Mouse (Mus musculus): ENCODE measurements around the gene Gm10447. TPM values are rescaled to one million over a fixed set of nuclear protein-coding genes. Genes with fewer than 3 reads are reported as not detected.

Gene Gm10447
- 0.02 TPM for polyA plus RNA-seq (2012; fragmentation: generic; extraction: Trizol)

DNA sequence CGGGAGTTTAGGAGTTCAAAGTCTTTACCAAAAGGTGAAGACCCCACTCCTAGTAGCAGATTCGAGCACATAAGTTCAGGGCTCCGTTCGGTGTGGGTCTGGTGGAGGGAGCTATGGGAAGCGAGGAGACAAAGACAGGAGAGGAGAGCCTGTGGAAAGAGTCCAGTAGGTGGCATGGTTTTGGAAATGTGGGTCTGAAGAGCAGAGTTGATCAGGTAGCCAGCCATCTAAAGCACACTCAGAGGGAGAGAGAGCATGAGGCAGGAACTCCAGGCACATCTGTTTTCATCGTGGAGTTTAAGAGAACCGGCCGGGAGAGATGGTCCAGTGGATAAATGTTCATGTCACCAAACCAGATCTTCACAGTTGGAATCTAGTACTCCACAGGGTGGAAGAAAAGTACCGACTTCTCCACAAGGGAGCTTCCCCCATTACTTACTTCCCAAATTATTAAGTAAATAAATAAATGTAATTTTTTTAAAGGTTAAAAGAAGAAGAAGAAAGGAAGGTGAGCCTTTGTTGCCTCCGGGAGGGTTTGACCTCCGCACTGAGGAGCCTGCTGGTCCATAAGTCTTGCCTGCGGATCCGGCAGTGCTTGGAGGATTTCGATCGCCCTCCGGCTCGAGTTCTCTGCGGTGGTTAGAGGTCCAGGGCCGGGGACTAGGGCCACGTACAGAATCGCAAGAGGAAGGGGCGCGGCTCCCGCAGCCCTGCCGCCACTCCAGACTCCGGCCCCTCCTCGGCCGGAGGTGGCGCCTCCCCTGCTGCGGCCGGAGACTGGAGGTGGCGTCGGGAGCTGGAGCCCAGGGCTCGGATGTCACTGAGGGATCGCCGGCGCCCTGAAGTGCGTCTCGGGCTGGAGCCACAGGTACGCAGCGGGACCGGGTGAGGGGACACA, at the start of gene Gm10447, which contains the start of gene Shroom1:
Gene Gm10447, minus strand, starts transcription at position 637 of the 898 bp plus-strand sequence.
Gene Shroom1, plus strand, starts transcription at position 732 of the 898 bp plus-strand sequence.
- Histone ChIP-seq H3K4me2 (ENCODE audit: low read depth) (peak within 1 kb of the TSS; percentile 71), H3K36me3 (ENCODE audit: control insufficient read depth, insufficient read depth) (no peaks in the 10 kb centered on the region), H3K27me3 (ENCODE audit: control insufficient read depth, insufficient read depth, insufficient read length) (no peaks in the 10 kb centered on the region), H3K4me3 (peak within 1 kb of the TSS; percentile 25), H3K79me2 (ENCODE audit: control insufficient read depth, insufficient read depth) (no peaks in the 10 kb centered on the region), H3ac (ENCODE audit: control insufficient read depth, insufficient read length) (no peak within 1 kb of the TSS)
- TF ChIP-seq POLR2A (IDR thresholded peaks at IDR 0.05; ENCODE audit: insufficient read length, low read depth) (peak; percentile 61), TCF3 (IDR thresholded peaks at IDR 0.05; ENCODE audit: insufficient read length, low read depth) (no peak)

DNA sequence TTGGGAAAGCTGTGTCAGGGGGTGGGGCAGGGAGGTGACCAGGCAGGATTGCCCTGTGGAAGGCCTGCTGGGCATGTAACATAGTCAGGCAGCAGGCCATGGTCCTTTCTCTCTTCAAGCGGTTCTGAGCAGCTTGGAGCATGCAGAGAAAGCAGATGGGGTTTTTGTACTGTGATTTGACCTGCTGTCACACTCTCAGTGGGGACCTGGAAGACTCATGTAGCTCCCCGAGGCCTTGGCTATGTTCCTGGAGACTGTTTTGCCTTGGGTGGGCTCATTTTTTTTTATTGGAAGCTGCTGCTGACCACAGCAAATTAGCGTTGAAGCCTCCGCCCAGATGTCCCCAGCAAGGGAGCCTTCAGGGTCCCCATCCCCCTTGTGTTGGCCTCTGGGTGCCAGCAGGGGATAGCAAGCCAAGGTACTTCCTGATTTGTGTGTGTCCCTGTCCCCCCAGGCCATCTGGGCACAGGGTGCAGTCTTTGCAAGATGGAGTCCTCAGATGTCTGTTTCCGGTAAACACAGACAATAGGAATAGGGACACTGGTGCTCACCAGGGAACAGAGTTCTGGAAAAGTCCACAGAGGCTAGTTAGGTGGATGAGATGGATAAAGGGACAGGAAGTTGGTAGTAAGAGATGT, 48.2 kb upstream of the Gm10447 start:
- Histone ChIP-seq H3K4me2 (ENCODE audit: low read depth) (no peak overlapping the region), H3K27me3 (ENCODE audit: control insufficient read depth, insufficient read depth, insufficient read length) (no peaks in the 10 kb centered on the region), H3K4me3 (no peak overlapping the region), H3K36me3 (ENCODE audit: control insufficient read depth, insufficient read depth) (no peaks in the 10 kb centered on the region), H3K79me2 (ENCODE audit: control insufficient read depth, insufficient read depth) (no peaks in the 10 kb centered on the region), H3ac (ENCODE audit: control insufficient read depth, insufficient read length) (no peak overlapping the region)
- no peak for TF ChIP-seq TCF12 (IDR thresholded peaks at IDR 0.05; ENCODE audit: insufficient read depth, poor library complexity, severe bottlenecking)
- TF ChIP-seq MYOD1 (IDR thresholded peaks at IDR 0.05; ENCODE audit: control insufficient read depth in 1 of 3, insufficient read length in 2 of 3, low read depth in 2 of 3), result no peak
- TF ChIP-seq MAX (IDR thresholded peaks at IDR 0.05; ENCODE audit: low read depth), result no peak
- TF ChIP-seq POLR2A (IDR thresholded peaks at IDR 0.05; ENCODE audit: insufficient read length, low read depth), result no peak
- no peak for TF ChIP-seq MYOG (IDR thresholded peaks at IDR 0.05; ENCODE audit: control insufficient read depth in 1 of 3, insufficient read depth in 1 of 3, insufficient read length in 2 of 3, low read depth in 2 of 3)
- TF ChIP-seq SRF (IDR thresholded peaks at IDR 0.05; ENCODE audit: control insufficient read depth, insufficient read length, low read depth), result no peak
- TF ChIP-seq TCF3 (IDR thresholded peaks at IDR 0.05; ENCODE audit: insufficient read length, low read depth), result no peak
- TF ChIP-seq POLR2AphosphoS2 (IDR thresholded peaks at IDR 0.05; ENCODE audit: insufficient read length, low read depth), result no peak

DNA sequence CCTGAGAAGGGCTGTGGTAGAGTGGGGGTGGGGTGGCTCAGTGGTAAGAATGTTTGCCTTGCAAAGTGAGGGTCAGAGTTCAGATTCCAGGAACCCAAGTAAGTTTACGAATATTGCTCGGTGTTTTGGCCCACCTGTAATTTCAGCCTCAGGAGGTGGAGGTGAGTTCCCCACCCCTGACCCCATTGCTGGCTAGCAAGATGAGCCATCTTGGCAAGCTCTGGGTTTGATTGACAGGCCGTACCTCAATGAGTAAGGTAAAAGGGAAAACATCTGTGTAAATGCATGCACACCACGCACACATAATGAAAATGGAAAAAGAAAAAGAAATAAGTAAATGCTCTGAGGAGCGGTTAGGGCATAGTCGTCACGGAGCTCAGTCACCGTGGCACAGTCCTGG, 47.5 kb upstream of the Gm10447 start:
- no peak overlapping the region for H3K4me3 ChIP-seq
- TF ChIP-seq MYOD1 (IDR thresholded peaks at IDR 0.05; ENCODE audit: control insufficient read depth in 1 of 3, insufficient read length in 2 of 3, low read depth in 2 of 3) (no peak), USF1 (IDR thresholded peaks at IDR 0.05; ENCODE audit: low read depth) (no peak), MAX (IDR thresholded peaks at IDR 0.05; ENCODE audit: low read depth) (no peak), E2F4 (IDR thresholded peaks at IDR 0.05; ENCODE audit: insufficient read depth) (no peak), POLR2A (IDR thresholded peaks at IDR 0.05; ENCODE audit: insufficient read length, low read depth) (no peak), CEBPB (IDR thresholded peaks at IDR 0.05; ENCODE audit: insufficient read depth, poor library complexity, severe bottlenecking) (no peak), POLR2AphosphoS2 (IDR thresholded peaks at IDR 0.05; ENCODE audit: insufficient read length, low read depth) (no peak), TCF3 (IDR thresholded peaks at IDR 0.05; ENCODE audit: insufficient read length, low read depth) (no peak), MYOG (IDR thresholded peaks at IDR 0.05; ENCODE audit: control insufficient read depth in 1 of 3, insufficient read depth in 1 of 3, insufficient read length in 2 of 3, low read depth in 2 of 3) (no peak), SRF (IDR thresholded peaks at IDR 0.05; ENCODE audit: control insufficient read depth, insufficient read length, low read depth) (no peak), REST (IDR thresholded peaks at IDR 0.05; ENCODE audit: insufficient read depth, insufficient read length) (no peak), TCF12 (IDR thresholded peaks at IDR 0.05; ENCODE audit: insufficient read depth, poor library complexity, severe bottlenecking) (no peak)

DNA sequence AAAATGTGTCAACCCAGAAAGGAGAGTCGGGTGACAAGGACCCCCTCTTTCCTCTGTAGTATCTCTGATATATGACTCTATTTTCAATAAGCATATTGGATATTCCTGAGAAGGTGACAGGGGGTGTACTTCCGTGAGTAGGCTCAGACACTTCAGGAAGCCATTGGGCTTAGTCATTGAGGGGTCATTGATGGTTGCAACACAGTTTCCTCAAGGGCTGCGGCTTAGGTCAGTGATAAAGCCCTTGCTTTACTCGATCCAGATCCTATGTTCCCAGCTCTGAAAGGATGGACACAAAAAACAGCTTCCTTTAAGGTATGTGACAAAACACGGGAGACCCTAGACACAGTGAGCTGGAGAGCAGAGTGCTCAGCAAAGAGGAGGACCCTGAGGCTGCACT, 46.8 kb upstream of the Gm10447 start:
- no peaks in the 10 kb centered on the region for H3K36me3 ChIP-seq (ENCODE audit: control insufficient read depth, insufficient read depth)
- H3K4me2 ChIP-seq (ENCODE audit: low read depth), result no peak overlapping the region
- no peak overlapping the region for H3K4me3 ChIP-seq
- H3K79me2 ChIP-seq (ENCODE audit: control insufficient read depth, insufficient read depth), result no peaks in the 10 kb centered on the region
- no peak for TF ChIP-seq USF1 (IDR thresholded peaks at IDR 0.05; ENCODE audit: low read depth)
- TF ChIP-seq MAX (IDR thresholded peaks at IDR 0.05; ENCODE audit: low read depth), result no peak
- H3K27me3 ChIP-seq (ENCODE audit: control insufficient read depth, insufficient read depth, insufficient read length), result no peaks in the 10 kb centered on the region
- no peak overlapping the region for H3ac ChIP-seq (ENCODE audit: control insufficient read depth, insufficient read length)

More for the DNA sequence above, 47.5 kb upstream of the Gm10447 start:
- Histone ChIP-seq H3K27me3 (ENCODE audit: control insufficient read depth, insufficient read depth, insufficient read length) (no peaks in the 10 kb centered on the region), H3K4me2 (ENCODE audit: low read depth) (no peak overlapping the region), H3ac (ENCODE audit: control insufficient read depth, insufficient read length) (no peak overlapping the region), H3K36me3 (ENCODE audit: control insufficient read depth, insufficient read depth) (no peaks in the 10 kb centered on the region), H3K79me2 (ENCODE audit: control insufficient read depth, insufficient read depth) (no peaks in the 10 kb centered on the region)

DNA sequence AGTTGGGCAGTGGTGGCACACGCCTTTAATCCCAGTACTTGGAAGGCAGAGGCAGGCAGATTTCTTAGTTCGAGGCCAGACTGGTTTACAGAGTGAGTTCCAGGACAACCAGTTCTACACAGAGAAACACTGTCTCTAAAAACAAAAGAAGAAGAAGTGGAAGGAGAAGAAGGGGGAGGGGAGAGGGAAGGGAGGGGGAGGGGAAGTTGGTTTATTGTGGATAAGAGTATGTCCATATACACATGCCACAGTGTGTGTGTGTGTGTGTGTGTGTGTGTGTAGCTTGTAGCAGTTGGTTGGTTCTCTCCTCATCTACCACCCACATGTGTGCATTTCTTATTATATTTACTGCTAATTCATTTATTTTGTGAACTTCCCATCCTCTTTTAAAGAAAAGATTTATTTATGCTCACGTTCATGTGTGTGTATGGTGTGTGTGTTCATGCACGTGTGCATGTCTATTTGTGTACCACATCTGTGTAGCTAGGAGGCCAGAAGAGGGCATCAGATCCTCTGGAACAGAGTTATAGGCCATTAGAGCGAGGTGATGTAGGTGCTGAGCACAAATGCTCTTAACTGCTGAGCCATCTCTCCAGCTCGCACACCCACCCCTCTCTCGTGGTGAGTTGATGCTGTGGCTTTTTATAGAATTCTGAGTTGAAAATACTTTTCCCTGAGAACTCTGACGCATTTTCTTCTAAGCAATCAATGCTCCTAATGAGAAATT, 45.3 kb upstream of the Gm10447 start:
- Histone ChIP-seq H3K27me3 (ENCODE audit: control insufficient read depth, insufficient read depth, insufficient read length) (no peaks in the 10 kb centered on the region), H3ac (ENCODE audit: control insufficient read depth, insufficient read length) (no peak overlapping the region), H3K36me3 (ENCODE audit: control insufficient read depth, insufficient read depth) (no peaks in the 10 kb centered on the region), H3K4me3 (no peak overlapping the region), H3K79me2 (ENCODE audit: control insufficient read depth, insufficient read depth) (no peaks in the 10 kb centered on the region), H3K4me2 (ENCODE audit: low read depth) (no peak overlapping the region)
- TF ChIP-seq TCF3 (IDR thresholded peaks at IDR 0.05; ENCODE audit: insufficient read length, low read depth) (no peak), USF1 (IDR thresholded peaks at IDR 0.05; ENCODE audit: low read depth) (no peak), POLR2A (IDR thresholded peaks at IDR 0.05; ENCODE audit: insufficient read length, low read depth) (no peak), MYOG (IDR thresholded peaks at IDR 0.05; ENCODE audit: control insufficient read depth in 1 of 3, insufficient read depth in 1 of 3, insufficient read length in 2 of 3, low read depth in 2 of 3) (no peak), SRF (IDR thresholded peaks at IDR 0.05; ENCODE audit: control insufficient read depth, insufficient read length, low read depth) (no peak), MAX (IDR thresholded peaks at IDR 0.05; ENCODE audit: low read depth) (no peak), POLR2AphosphoS2 (IDR thresholded peaks at IDR 0.05; ENCODE audit: insufficient read length, low read depth) (no peak), MYOD1 (IDR thresholded peaks at IDR 0.05; ENCODE audit: control insufficient read depth in 1 of 3, insufficient read length in 2 of 3, low read depth in 2 of 3) (no peak), CEBPB (IDR thresholded peaks at IDR 0.05; ENCODE audit: insufficient read depth, poor library complexity, severe bottlenecking) (no peak), TCF12 (IDR thresholded peaks at IDR 0.05; ENCODE audit: insufficient read depth, poor library complexity, severe bottlenecking) (no peak), E2F4 (IDR thresholded peaks at IDR 0.05; ENCODE audit: insufficient read depth) (no peak), REST (IDR thresholded peaks at IDR 0.05; ENCODE audit: insufficient read depth, insufficient read length) (no peak)

All from myocyte (in vitro differentiated cells).